Mouse (Mus musculus): ENCODE data around the gene Piwil1. TPM values are rescaled to one million over a fixed set of nuclear protein-coding genes. Genes with fewer than 3 reads are reported as not detected.

The Piwil1 gene
- polyA plus RNA-seq, 1 experiment from 2014 or later = 0.18 TPM

- peak; percentile 76 for ATAC-seq (ENCODE audit: low FRiP score, low read depth)
- H3K4me2 ChIP-seq (replicated peaks) = peak overlapping the region; percentile 44
- WGBS = 3% methylated on average over 15 of the region's 15 CpGs
- H3K27me3 ChIP-seq (replicated peaks) = no peaks in the 10 kb centered on the region
- no peak overlapping the region for H3K9ac ChIP-seq
- H3K27ac ChIP-seq = no peak overlapping the region
- H3K36me3 ChIP-seq = no peaks in the 10 kb centered on the region
- peaks cover 16% of the 10 kb centered on the region; the same call in 1 of the 2 replicates for H3K9me3 ChIP-seq
- peaks cover 4% of the 10 kb centered on the region for H3K4me1 ChIP-seq
- H3K4me3 ChIP-seq = no peak overlapping the region
Measured at GRCm38 (mm10) chr5:128684621-128685020, 17.7 kb upstream of the Piwil1 start.

- H3K27ac ChIP-seq = no peak overlapping the region
- no peaks in the 10 kb centered on the region for H3K36me3 ChIP-seq
- peaks cover 16% of the 10 kb centered on the region; the same call in 1 of the 2 replicates for H3K9me3 ChIP-seq
- 84% methylated on average over 5 of the region's 5 CpGs for WGBS
- H3K4me3 ChIP-seq = no peak overlapping the region
- no peaks in the 10 kb centered on the region for H3K27me3 ChIP-seq (replicated peaks)
- H3K4me1 ChIP-seq = peaks cover 4% of the 10 kb centered on the region
- no peak for ATAC-seq (ENCODE audit: low FRiP score, low read depth)
- H3K4me2 ChIP-seq (replicated peaks) = no peak overlapping the region
- H3K9ac ChIP-seq = no peak overlapping the region
Measured at GRCm38 (mm10) chr5:128687139-128687538, 15.2 kb upstream of the Piwil1 start.

- no peak overlapping the region for H3K27ac ChIP-seq
- ATAC-seq (ENCODE audit: low FRiP score, low read depth) = no peak
- H3K4me2 ChIP-seq (replicated peaks) = no peak overlapping the region
- no peaks in the 10 kb centered on the region for H3K4me1 ChIP-seq
- no peak overlapping the region for H3K4me3 ChIP-seq
- no peaks in the 10 kb centered on the region for H3K27me3 ChIP-seq (replicated peaks)
- H3K36me3 ChIP-seq = no peaks in the 10 kb centered on the region
- whole genome bisulfite sequencing = 71% methylated on average over 6 of the region's 6 CpGs
- no peaks in the 10 kb centered on the region for H3K9me3 ChIP-seq
- H3K9ac ChIP-seq = no peak overlapping the region
Measured at GRCm38 (mm10) chr5:128694107-128694506, 8.2 kb upstream of the Piwil1 start.

- Histone ChIP-seq H3K27ac (no peak overlapping the region), H3K9me3 (no peaks in the 10 kb centered on the region), H3K4me2 (replicated peaks) (no peak overlapping the region), H3K4me1 (no peaks in the 10 kb centered on the region), H3K27me3 (replicated peaks) (no peaks in the 10 kb centered on the region), H3K9ac (no peak overlapping the region), H3K4me3 (no peak overlapping the region), H3K36me3 (no peaks in the 10 kb centered on the region)
- WGBS = 70% methylated on average over 18 of the region's 18 CpGs
- ATAC-seq (ENCODE audit: low FRiP score, low read depth) = no peak
Measured at GRCm38 (mm10) chr5:128694611-128695325, 7.6 kb upstream of the Piwil1 start.

GRCm38 (mm10) chr5:128696824-128697223 is 5.5 kb upstream of the Piwil1 start:
- Histone ChIP-seq H3K4me2 (replicated peaks) (peak overlapping the region; percentile 31), H3K4me1 (no peaks in the 10 kb centered on the region), H3K27ac (no peak overlapping the region), H3K27me3 (replicated peaks) (no peaks in the 10 kb centered on the region), H3K9ac (no peak overlapping the region), H3K9me3 (no peaks in the 10 kb centered on the region), H3K4me3 (no peak overlapping the region), H3K36me3 (no peaks in the 10 kb centered on the region)
- 27% methylated on average over 10 of the region's 10 CpGs for WGBS
- ATAC-seq (ENCODE audit: low FRiP score, low read depth) = no peak

GRCm38 (mm10) chr5:128700716-128701115 is 1.6 kb upstream of the Piwil1 start:
- H3K4me2 ChIP-seq (replicated peaks) = no peak overlapping the region
- 75% methylated on average over 11 of the region's 11 CpGs for WGBS
- H3K4me3 ChIP-seq = no peak overlapping the region
- H3K27me3 ChIP-seq (replicated peaks) = no peaks in the 10 kb centered on the region
- no peaks in the 10 kb centered on the region for H3K36me3 ChIP-seq
- H3K27ac ChIP-seq = no peak overlapping the region
- peaks cover 11% of the 10 kb centered on the region for H3K4me1 ChIP-seq
- no peaks in the 10 kb centered on the region for H3K9me3 ChIP-seq
- no peak overlapping the region for H3K9ac ChIP-seq
- ATAC-seq (ENCODE audit: low FRiP score, low read depth) = no peak

- H3K4me1 ChIP-seq = peaks cover 11% of the 10 kb centered on the region
- H3K4me3 ChIP-seq = no peak overlapping the region
- ATAC-seq (ENCODE audit: low FRiP score, low read depth) = 0 out of 2 replicates have a peak, but pooled peaks have one; percentile 46
- H3K9me3 ChIP-seq = peaks cover 7% of the 10 kb centered on the region; the same call in 1 of the 2 replicates
- WGBS = 13% methylated on average over 10 of the region's 10 CpGs
- peak overlapping the region; percentile 44 for H3K4me2 ChIP-seq (replicated peaks)
- H3K27me3 ChIP-seq (replicated peaks) = no peaks in the 10 kb centered on the region
- H3K9ac ChIP-seq = no peak overlapping the region
- no peak overlapping the region for H3K27ac ChIP-seq
- H3K36me3 ChIP-seq = no peaks in the 10 kb centered on the region
Measured at GRCm38 (mm10) chr5:128703688-128704087, 1.4 kb downstream of the Piwil1 start.

GRCm38 (mm10) chr5:128704134-128704904 is 2.0 kb downstream of the Piwil1 start:
- Histone ChIP-seq H3K4me3 (no peak overlapping the region), H3K4me1 (peaks cover 11% of the 10 kb centered on the region), H3K9ac (no peak overlapping the region), H3K9me3 (peaks cover 7% of the 10 kb centered on the region; the same call in 1 of the 2 replicates), H3K36me3 (no peaks in the 10 kb centered on the region), H3K4me2 (replicated peaks) (peak overlapping the region; percentile 44), H3K27ac (no peak overlapping the region), H3K27me3 (replicated peaks) (no peaks in the 10 kb centered on the region)
- 35% methylated on average over 19 of the region's 19 CpGs for WGBS
- peak; percentile 92 for ATAC-seq (ENCODE audit: low FRiP score, low read depth)

- H3K9ac ChIP-seq = no peak overlapping the region
- no peak for ATAC-seq (ENCODE audit: low FRiP score, low read depth)
- WGBS = 100% methylated on average over 1 of the region's 1 CpGs
- H3K27me3 ChIP-seq (replicated peaks) = no peaks in the 10 kb centered on the region
- no peak overlapping the region for H3K27ac ChIP-seq
- H3K4me1 ChIP-seq = peaks cover 11% of the 10 kb centered on the region
- H3K9me3 ChIP-seq = peaks cover 7% of the 10 kb centered on the region; the same call in 1 of the 2 replicates
- H3K4me2 ChIP-seq (replicated peaks) = no peak overlapping the region
- H3K36me3 ChIP-seq = no peaks in the 10 kb centered on the region
- no peak overlapping the region for H3K4me3 ChIP-seq
Measured at GRCm38 (mm10) chr5:128706467-128706866, 4.1 kb downstream of the Piwil1 start.

- Histone ChIP-seq H3K4me3 (no peak overlapping the region), H3K27ac (no peak overlapping the region), H3K9ac (no peak overlapping the region), H3K9me3 (peaks cover 7% of the 10 kb centered on the region; the same call in 1 of the 2 replicates), H3K27me3 (replicated peaks) (no peaks in the 10 kb centered on the region), H3K36me3 (no peaks in the 10 kb centered on the region), H3K4me1 (peaks cover 11% of the 10 kb centered on the region), H3K4me2 (replicated peaks) (no peak overlapping the region)
- WGBS = 93% methylated on average over 11 of the region's 11 CpGs
- ATAC-seq (ENCODE audit: low FRiP score, low read depth) = no peak
Measured at GRCm38 (mm10) chr5:128707271-128707670, 4.9 kb downstream of the Piwil1 start.

GRCm38 (mm10) chr5:128708929-128709328 is 6.6 kb downstream of the Piwil1 start:
- H3K27me3 ChIP-seq (replicated peaks) = no peaks in the 10 kb centered on the region
- H3K36me3 ChIP-seq = no peaks in the 10 kb centered on the region
- peaks cover 7% of the 10 kb centered on the region; the same call in 1 of the 2 replicates for H3K4me1 ChIP-seq
- H3K9ac ChIP-seq = no peak overlapping the region
- ATAC-seq (ENCODE audit: low FRiP score, low read depth) = no peak
- WGBS = 64% methylated on average over 5 of the region's 5 CpGs
- no peak overlapping the region for H3K4me2 ChIP-seq (replicated peaks)
- peaks cover 7% of the 10 kb centered on the region; the same call in 1 of the 2 replicates for H3K9me3 ChIP-seq
- no peak overlapping the region for H3K27ac ChIP-seq
- H3K4me3 ChIP-seq = no peak overlapping the region

- ATAC-seq (ENCODE audit: low FRiP score, low read depth) = no peak
- Histone ChIP-seq H3K27ac (no peak overlapping the region), H3K4me1 (no peaks in the 10 kb centered on the region), H3K27me3 (replicated peaks) (no peaks in the 10 kb centered on the region), H3K4me2 (replicated peaks) (no peak overlapping the region), H3K9me3 (peaks cover 7% of the 10 kb centered on the region; the same call in 1 of the 2 replicates), H3K9ac (no peak overlapping the region), H3K36me3 (no peaks in the 10 kb centered on the region), H3K4me3 (no peak overlapping the region)
- 24% methylated on average over 8 of the region's 8 CpGs for WGBS
Measured at GRCm38 (mm10) chr5:128710596-128710995, 8.3 kb downstream of the Piwil1 start.

Measured in neural tube, embryonic 12.5 days (tissue).